Mouse (Mus musculus) ES-E14 (cell line): ENCODE measurements around the gene Nrxn3. TPM values are rescaled to one million over a fixed set of nuclear protein-coding genes. Genes with fewer than 3 reads are reported as not detected.

ENCODE experiments used
- DNase-seq: peaks from one replicate; pipeline ENCODE4 v3.0.0-alpha.2; 2013; ENCODE audit warnings: low read depth, low spot score
- H3K27ac ChIP-seq: 2 replicates; pipeline ENCODE4 v1.5.1; 2012; ENCODE audit warnings: low read depth, mild to moderate bottlenecking, low read length, moderate library complexity, mixed read lengths; ENCODE audit not compliant: poor library complexity, insufficient read depth, severe bottlenecking
- H3K36me3 ChIP-seq: 2 replicates; pipeline ENCODE4 v1.6.1; 2012; ENCODE audit warnings: mild to moderate bottlenecking, low read length, moderate library complexity, mixed read lengths; ENCODE audit not compliant: control insufficient read depth, poor library complexity, insufficient read depth, severe bottlenecking
- H3K4me1 ChIP-seq, 2 experiments: fragments of 150-350 bp in 1 of 2; sonication (generic) in 1 of 2; 2 replicates each; pipeline ENCODE4 v1.6.1; 2012; ENCODE audit warnings: low read length in 2 of 2, mild to moderate bottlenecking in 1 of 2, mixed read lengths in 1 of 2; ENCODE audit not compliant: control insufficient read depth in 2 of 2, insufficient read depth in 2 of 2, poor library complexity in 1 of 2
- H3K4me3 ChIP-seq, 2 experiments: fragments of 150-350 bp in 1 of 2; sonication (generic) in 1 of 2; 2 replicates each; pipeline ENCODE4 v1.5.1; 2012; ENCODE audit warnings: low read length in 2 of 2, low read depth in 1 of 2, mild to moderate bottlenecking in 1 of 2, mixed read lengths in 1 of 2; ENCODE audit not compliant: insufficient read depth in 1 of 2, poor library complexity in 1 of 2, severe bottlenecking in 1 of 2
- H3K9ac ChIP-seq: 2 replicates; pipeline ENCODE4 v1.6.1; 2012; ENCODE audit warnings: low read depth, mild to moderate bottlenecking, low read length, mixed read lengths; ENCODE audit not compliant: poor library complexity, insufficient read depth, severe bottlenecking
- H3K9me3 ChIP-seq: fragments of 150-350 bp; sonication (generic); 2 replicates; pipeline ENCODE4 v1.6.1; 2012; ENCODE audit warnings: low read depth, mild to moderate bottlenecking, low read length; ENCODE audit not compliant: control insufficient read depth, insufficient read depth
- CHD2 ChIP-seq: IDR thresholded peaks from 2 replicates; pipeline ENCODE4 v1.6.1; 2014; ENCODE audit warnings: mild to moderate bottlenecking, low read depth, low read length, inconsistent platforms
- HCFC1 ChIP-seq: IDR thresholded peaks from 2 replicates; pipeline ENCODE4 v1.6.1; 2012; ENCODE audit warnings: low read length, inconsistent platforms, borderline replicate concordance; ENCODE audit not compliant: insufficient read depth
- MAFK ChIP-seq: IDR thresholded peaks from 2 replicates; pipeline ENCODE4 v1.6.1; 2014; ENCODE audit warnings: mild to moderate bottlenecking, low read depth, low read length, inconsistent platforms; ENCODE audit not compliant: insufficient read depth
- ZC3H11A ChIP-seq: IDR thresholded peaks from 2 replicates; pipeline ENCODE4 v1.6.1; 2012; ENCODE audit warnings: low read depth, mild to moderate bottlenecking, inconsistent platforms, low read length, borderline replicate concordance
- ZNF384 ChIP-seq: IDR thresholded peaks from 2 replicates; pipeline ENCODE4 v1.6.1; 2012; ENCODE audit warnings: low read depth, low read length, inconsistent platforms
- in situ Hi-C, 2 experiments: fragments of 600-800 bp; cut with MboI; formaldehyde crosslinking; loops; one replicate each; pipeline ENCODE4 v1.15.1; 2025; ENCODE audit warnings: low sequenced_read_pairs in 2 of 2, inconsistent platforms in 1 of 2; ENCODE audit not compliant: unreplicated experiment in 2 of 2
- total RNA-seq: library from RNA; depleted of rRNA; stranded (reverse); fragments of 300-350 nt; gene quantifications from 2 replicates; pipeline ENCODE4 v1.2.3, GENCODE M21; 2012

Nrxn3 gene
- total RNA-seq, 1 experiment = 0.13 TPM

DNA sequence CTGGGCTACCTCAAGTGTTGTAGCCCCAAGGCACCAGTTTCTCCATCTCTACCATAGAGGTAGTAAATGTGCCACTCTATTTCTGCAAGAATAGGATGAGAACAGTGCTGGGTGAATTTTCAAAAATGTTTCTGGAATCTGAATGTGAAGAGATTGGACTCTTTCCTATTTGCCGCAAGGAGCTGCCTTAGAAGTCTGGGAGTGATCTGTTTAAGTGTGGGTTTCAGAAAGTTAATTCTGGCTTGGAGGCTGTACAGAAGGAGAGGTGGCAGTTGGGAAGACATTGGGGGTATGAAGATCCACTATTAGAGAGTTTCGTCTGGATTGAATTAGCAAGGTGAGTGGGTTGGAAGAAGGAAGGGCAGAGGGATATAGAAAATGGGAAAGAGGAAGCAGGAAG is 52.0 kb downstream of the Nrxn3 start:
- TF ChIP-seq HCFC1 = no peak
- TF ChIP-seq ZNF384 = no peak
- TF ChIP-seq MAFK = no peak
- TF ChIP-seq CHD2 = no peak
- TF ChIP-seq ZC3H11A = no peak
- Histone ChIP-seq H3K36me3 (no peaks in the 10 kb centered on the region), H3K4me1 (no peaks in the 10 kb centered on the region), H3K27ac (no peak overlapping the region), H3K4me3 (no peak overlapping the region), H3K9ac (no peak overlapping the region), H3K9me3 (no peaks in the 10 kb centered on the region)
- no peak for DNase-seq
- in situ Hi-C loops = no loop called here

DNA sequence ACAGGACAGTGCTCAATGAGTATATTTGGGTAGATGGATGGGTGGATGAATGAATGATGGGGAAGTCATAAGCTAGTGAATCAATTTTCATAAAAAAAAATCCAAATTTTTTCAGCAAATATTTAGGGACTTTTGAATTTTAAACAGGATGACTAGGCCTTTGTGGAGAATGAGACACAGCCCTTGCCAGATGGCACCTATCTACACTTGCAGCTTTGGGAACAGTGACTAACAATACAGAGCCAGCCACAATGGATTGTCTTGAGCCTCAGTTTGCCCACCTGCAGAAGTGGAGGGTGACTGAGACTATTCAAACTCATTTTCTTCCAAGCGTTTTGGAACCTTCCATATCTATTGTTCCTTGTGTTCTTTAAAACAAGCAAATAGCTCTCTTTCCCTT is 55.4 kb downstream of the Nrxn3 start:
- Histone ChIP-seq H3K9me3 (no peaks in the 10 kb centered on the region), H3K9ac (no peak overlapping the region), H3K27ac (no peak overlapping the region), H3K4me1 (no peaks in the 10 kb centered on the region), H3K36me3 (no peaks in the 10 kb centered on the region), H3K4me3 (no peak overlapping the region)
- in situ Hi-C loops = no loop called here
- TF ChIP-seq ZC3H11A = no peak
- no peak for TF ChIP-seq ZNF384
- no peak for TF ChIP-seq HCFC1
- no peak for TF ChIP-seq CHD2
- DNase-seq = no peak

DNA sequence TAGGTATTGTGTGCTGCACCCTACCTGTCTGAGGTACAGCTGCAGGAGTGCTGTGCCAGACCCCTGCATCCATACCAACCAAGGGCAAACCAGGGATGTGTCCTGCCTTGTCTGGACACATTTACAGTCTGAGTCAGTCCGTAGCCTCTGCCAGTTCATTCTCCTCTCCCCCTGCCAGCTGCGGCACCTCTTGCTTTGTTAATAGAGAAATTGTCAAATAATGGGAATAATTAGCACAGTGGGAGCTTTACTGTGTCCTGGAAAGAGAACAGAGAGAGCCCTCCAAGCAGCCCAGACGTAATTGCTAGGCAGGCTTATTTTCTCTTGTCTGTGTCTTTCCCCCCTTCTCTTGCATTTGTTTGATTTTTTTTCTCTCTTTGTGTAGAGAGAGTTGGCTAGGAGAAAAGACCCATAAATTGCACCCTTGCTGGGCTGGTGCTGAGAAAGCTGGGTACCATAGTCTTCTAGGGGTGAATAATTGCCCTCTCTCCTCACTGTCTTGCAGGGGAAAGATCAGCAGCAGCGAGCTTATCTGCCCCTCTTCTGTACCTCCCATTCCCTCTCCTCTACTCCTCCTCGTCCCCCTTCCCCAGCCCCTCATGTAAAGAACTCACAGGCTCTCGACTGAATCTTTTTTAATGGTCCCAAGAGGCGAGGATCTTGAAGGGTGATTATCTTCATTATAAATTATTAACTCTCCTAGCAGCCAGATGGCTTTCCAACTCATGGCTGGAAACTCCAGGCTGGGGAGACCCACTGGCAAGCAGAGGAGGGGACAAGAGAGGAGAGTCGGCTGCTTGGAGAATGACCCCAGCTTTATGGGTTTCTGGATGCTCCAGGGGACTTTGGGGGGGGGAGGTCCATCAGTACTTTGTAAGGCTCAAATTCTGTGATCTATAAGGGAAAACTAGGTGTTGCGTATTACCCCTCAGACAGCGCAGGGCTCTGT is 61.8 kb downstream of the Nrxn3 start:
- in situ Hi-C loops = no loop called here
- H3K27ac ChIP-seq = no peak overlapping the region
- no peaks in the 10 kb centered on the region for H3K36me3 ChIP-seq
- no peaks in the 10 kb centered on the region for H3K9me3 ChIP-seq
- DNase-seq = no peak
- H3K4me3 ChIP-seq = no peak overlapping the region
- H3K4me1 ChIP-seq = no peaks in the 10 kb centered on the region
- no peak overlapping the region for H3K9ac ChIP-seq
- TF ChIP-seq HCFC1 (no peak), MAFK (no peak), ZC3H11A (no peak), ZNF384 (no peak), CHD2 (no peak)

DNA sequence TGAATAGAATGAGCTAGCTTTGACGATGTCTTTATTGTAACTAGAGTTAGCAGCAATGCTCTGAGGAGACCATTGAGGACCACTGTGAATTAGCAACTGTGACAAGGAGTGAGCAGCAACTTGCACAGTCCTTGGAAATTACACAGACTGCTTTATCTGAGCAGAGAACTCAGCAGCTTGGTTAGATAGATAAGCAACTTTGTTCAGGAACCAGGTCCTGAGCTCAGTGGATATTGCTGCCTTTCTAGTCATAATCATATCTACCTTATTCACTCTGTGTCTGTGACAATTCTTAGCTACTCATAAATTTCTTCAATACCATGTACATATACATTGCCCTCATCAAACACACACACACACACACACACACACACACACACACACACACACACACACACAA is 70.6 kb downstream of the Nrxn3 start:
- DNase-seq = no peak
- in situ Hi-C loops = no loop called here
- H3K4me3 ChIP-seq = no peak overlapping the region

DNA sequence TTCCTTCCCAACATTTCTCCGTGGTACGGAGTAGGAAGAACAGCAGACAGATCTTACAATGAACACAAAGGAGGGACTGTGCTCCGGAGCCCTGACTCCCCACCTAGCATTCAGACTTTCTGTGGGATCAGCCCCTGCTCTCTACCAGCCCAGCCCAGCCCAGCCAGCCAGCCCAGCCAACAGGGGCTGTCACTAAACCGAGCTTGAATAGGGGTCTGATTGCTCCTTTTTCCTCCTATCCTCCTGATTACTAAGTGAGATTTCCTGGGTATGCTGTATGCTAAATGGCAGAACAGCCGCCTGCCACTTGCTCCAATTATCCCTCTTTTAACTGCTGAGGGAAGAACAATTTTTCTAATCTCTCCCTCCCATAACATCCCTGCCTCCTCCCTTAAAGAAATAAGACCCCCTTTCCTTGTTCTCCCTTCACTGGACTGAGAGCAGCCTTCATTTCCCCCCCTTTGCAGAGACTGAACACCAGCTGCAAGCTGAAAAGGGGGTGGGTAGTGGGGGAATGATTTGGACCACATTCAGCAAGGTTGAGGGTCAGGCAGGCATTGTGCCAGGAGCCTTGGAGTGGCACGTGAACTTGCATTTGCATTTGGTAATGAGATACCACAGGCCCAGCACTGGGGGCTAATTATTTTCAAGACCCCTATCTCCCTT is 78.4 kb downstream of the Nrxn3 start:
- no peaks in the 10 kb centered on the region for H3K4me1 ChIP-seq
- H3K27ac ChIP-seq = no peak overlapping the region
- no peaks in the 10 kb centered on the region for H3K9me3 ChIP-seq
- H3K4me3 ChIP-seq = no peak overlapping the region
- H3K36me3 ChIP-seq = no peaks in the 10 kb centered on the region
- no peak for DNase-seq
- in situ Hi-C loops = no loop called here
- H3K9ac ChIP-seq = no peak overlapping the region
- no peak for TF ChIP-seq HCFC1
- no peak for TF ChIP-seq ZNF384
- no peak for TF ChIP-seq CHD2

More for the DNA sequence above, 70.6 kb downstream of the Nrxn3 start:
- no peak for TF ChIP-seq MAFK
- no peak for TF ChIP-seq ZNF384
- no peaks in the 10 kb centered on the region for H3K36me3 ChIP-seq
- H3K27ac ChIP-seq = no peak overlapping the region
- no peaks in the 10 kb centered on the region for H3K9me3 ChIP-seq
- H3K4me1 ChIP-seq = no peaks in the 10 kb centered on the region
- H3K9ac ChIP-seq = no peak overlapping the region
